Mouse (Mus musculus) thymus, postnatal 0 days (tissue): Measurements from ENCODE around the gene Acnat1. TPM values are rescaled to one million over a fixed set of nuclear protein-coding genes. Genes with fewer than 3 reads are reported as not detected.
"Not testable (repeated sequence)": the region's sequence is repeated elsewhere in the genome, so short reads cannot be mapped to it uniquely, and the experiment has no call there.

Experiments
- DNase-seq: peaks from one replicate; pipeline ENCODE4 v3.0.0-alpha.2; 2015; ENCODE audit warnings: low spot score
- polyA plus RNA-seq: library from polyadenylated mRNA; unstranded; fragments of >200 nt; fragmentation: Nextera tagmentation; extraction: Ambion mirVana; gene quantifications from 2 replicates; pipeline ENCODE4 v1.2.1, GENCODE M21; 2015

The Acnat1 gene
- 0.31 and 0.37 TPM in 2 replicates for polyA plus RNA-seq

- DNase-seq, result no peak
Measured at GRCm38 (mm10) chr4:49473435-49474100, at the start of gene Acnat1. Gene Acnat1 (minus strand): TSS chr4:49473912.

DNA sequence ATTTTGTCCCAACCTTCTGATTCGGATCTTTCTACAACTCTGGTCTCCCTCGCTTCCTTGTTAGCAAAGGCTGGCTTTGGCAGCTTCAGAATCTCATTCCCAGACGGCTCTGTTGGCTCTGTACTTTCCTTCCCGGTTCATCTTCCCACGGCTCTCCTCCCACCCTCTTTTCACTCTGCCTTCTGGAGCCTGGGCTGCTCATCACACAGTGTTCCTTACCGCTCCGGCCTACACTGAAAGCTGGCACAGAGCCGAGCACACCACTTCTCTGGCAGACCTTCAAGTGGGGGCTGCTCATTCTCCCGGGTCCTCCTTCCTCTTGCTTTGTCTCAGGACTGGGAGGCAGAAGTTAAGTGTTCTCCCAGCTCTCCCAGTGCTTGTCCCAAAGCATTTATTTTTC lies 48.9 kb upstream of the Acnat1 start:
- DNase-seq, result no peak

GRCm38 (mm10) chr4:49521346-49521745 lies 47.6 kb upstream of the Acnat1 start:
- no peak for DNase-seq

DNA sequence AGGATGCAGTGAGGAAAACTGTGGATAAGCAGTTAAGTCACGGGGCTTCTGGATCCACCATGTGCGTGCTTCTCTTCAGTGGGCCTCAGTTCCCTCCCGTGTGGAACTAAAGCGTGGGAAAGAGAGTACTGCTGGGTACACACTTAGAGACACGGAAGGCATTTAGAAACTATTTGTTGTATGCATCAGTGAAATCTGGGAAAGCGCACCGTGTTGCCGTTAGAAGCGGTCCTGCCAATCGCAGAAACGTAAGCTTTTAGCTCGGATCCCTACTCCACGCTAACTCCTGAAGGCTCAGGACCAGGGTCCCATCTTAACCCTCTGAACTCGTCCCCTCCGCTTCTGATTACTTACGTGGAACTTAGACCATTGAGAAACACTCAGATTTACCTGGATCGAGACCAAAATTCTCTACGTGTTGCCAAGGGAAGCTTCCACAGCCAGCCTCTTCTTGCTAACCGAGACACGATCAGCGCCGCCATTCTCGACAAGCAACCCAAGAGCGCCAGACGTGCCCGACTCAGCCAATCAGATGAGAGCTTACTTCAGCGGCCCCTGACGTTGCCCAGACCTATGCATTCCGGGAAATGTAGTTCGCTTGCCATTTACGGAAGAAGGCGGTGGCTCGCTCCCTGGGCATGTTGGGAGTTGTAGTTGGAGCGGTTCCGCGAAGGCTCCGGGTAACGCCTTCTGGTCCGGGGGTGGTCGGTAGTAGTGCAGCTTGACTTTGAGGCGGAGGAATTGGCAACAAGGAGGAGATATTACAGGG lies 47.0 kb upstream of the Acnat1 start, which contains the start of the genes Mrpl50 and Zfp189:
Mrpl50 (minus strand) TSS at position 522 of the 769 bp plus-strand sequence.
Zfp189 (plus strand) TSS at position 605 of the 769 bp plus-strand sequence.
- DNase-seq, result peak; percentile 97

- peak; percentile 21 for DNase-seq
Measured at GRCm38 (mm10) chr4:49519476-49519875, 45.8 kb upstream of the Acnat1 start.

DNA sequence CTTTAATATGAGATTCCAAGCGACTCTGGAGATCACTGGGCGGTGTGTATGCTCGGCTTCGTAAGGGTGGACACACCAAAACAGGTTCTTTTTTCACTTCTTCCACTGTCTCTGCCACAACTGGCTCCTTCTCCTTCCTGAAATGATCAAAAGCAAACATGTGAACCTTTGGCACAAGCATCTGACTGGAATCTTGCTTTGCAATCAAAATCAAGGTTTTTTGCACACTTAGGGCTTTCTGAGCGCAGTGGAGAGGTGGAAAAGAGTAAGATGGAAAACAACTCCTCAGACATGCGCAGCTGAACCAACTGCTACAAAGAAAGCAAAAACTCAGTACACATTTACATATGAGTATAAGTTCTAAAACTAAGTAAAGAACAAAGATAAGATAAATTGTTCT lies 40.7 kb upstream of the Acnat1 start:
- DNase-seq, result no peak

DNA sequence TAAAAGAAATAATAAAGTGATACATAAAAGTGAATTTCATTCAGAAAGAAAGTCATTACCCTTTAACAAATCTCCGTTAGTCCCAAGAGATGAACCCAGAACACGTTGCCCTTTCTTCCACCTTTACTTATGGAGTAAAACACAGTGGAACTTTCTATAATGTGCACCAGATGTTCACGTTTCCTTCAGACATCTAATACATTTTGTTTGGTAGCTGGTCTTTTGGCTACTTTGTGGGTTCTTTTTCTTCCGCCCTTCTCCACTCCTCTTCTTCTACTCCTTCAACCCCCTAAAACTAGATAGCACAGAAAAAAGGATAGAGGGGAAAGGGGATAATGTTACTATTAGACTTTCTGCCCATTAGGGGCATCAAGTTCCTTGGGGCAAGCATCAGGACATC lies 38.9 kb upstream of the Acnat1 start:
- DNase-seq, result no peak

DNA sequence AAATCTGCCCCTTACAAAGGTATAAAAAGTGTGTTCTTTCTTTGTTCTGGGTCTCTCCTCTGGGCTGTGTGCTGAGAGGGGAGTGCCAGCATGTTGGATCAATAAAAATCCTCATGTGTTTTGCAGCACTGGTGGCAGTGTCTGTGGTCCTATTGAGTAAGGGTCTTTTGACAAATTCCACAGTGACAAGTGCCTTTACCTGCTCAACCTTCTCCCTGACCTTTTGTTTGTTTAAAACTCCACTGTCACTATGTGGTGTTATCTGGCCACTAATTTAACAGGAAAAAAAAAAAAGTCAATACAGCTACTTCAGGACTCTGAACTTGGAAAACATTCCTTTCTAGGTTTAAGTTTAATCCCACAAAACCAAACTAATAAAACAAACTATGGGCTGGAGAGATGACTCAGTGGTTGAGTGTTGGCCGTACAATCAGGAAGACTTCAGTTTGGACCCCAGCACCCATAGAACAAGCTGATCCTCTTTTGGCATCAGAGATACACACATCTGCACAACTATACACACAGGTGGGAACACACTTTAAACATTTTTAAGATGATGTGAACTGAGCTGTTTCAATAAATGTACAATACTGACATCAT lies 36.6 kb upstream of the Acnat1 start:
- DNase-seq, result not testable (repeated sequence)

- no peak for DNase-seq
Measured at GRCm38 (mm10) chr4:49509183-49509582, 35.5 kb upstream of the Acnat1 start.

GRCm38 (mm10) chr4:49506386-49506785 lies 32.7 kb upstream of the Acnat1 start, which contains the start of gene Baat:
Gene Baat (minus strand): TSS chr4:49506557.
- DNase-seq, result no peak

- no peak for DNase-seq
Measured at GRCm38 (mm10) chr4:49503563-49503962, 29.9 kb upstream of the Acnat1 start.

- DNase-seq, result not testable (repeated sequence)
Measured at GRCm38 (mm10) chr4:49485934-49486650, 12.4 kb upstream of the Acnat1 start.

- no peak for DNase-seq
Measured at GRCm38 (mm10) chr4:49485442-49485841, 11.7 kb upstream of the Acnat1 start.

DNA sequence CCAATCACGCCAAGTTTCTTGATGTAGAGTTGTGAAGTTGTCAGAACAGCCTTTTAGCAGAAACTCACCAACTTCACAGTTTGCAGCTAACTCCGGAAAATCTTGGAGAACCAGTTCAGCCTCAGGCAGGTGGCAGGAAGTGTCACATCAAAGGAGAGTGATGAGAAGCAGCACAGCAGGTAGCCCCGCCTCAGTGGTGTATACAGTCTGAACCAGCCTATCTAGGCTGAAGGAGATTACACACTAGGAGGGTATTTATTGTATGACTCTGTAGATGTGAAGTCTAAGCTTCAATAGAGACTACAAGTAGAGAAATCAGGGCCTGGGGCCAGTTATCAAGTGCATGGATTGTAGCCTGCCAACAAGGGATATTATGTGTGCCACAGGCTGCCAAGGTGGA lies 7.2 kb upstream of the Acnat1 start:
- peak; percentile 64 for DNase-seq

DNA sequence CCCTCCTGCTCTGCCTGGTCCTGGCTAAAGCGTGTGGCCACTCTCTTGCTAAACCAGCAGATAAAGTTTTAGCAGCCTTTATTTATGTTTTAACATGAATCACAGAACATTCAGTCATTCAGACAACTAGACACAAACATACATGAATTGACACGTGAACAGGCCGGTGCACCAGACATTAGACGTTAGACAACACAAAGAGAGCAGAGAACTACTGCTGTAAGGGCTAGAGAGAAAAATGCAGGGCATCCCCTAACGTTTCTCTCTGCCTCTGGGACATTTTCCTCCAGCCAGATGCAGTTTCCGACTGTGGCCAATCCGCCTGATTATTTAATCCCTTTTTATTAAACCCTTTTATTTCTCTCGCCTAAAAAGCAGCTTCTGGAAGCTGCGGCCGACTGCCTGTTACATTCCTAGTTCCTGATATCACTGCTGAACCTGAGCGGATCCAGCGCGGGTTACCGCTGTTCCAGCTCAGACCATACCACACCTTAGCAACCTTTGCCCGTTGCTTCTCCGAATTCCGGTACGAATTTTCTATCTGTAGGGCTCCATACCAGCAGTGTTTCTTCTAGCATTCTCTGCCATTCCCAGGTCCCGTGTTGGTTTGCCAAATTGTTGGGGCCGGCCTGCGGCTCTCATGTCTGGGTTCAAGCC lies 6.5 kb upstream of the Acnat1 start:
- no peak for DNase-seq

GRCm38 (mm10) chr4:49479035-49479434 lies 5.3 kb upstream of the Acnat1 start:
- not testable (repeated sequence) for DNase-seq

DNA sequence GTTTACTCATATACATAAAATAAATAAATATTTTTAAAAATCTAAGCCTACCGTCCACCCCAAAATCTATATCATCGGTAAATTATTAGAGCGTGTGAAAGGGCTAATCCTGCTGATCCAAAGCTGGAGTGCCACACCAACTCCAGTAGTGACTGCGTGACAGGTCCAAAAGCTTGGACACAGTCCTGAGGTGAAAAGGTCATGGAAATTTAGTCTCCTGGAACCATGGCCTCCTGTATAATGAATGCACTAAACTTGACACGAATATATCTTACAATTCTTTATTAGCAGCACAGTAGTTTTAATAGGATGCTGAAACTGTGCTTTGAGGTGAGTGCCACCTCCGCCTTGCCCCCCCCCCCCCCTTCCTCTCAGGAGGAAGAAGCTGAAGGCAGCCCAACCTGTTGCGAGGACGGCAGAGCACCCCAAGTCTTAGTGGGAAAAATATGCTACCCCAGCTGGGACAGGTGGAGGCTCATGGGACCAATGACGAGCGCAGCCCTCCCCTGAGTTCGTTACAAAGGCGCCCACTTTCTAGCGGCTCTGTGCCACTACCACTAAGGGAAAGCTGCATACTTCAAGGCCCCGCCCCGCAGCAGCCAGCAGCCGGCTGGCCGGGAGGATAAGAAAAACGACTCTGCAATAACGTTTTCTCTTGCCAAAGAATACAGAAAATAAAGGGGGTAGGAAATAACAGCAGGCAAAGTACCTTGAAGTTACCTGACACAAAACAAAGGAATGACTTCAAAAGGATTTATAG lies 4.6 kb upstream of the Acnat1 start:
- DNase-seq, result peak; percentile 55

DNA sequence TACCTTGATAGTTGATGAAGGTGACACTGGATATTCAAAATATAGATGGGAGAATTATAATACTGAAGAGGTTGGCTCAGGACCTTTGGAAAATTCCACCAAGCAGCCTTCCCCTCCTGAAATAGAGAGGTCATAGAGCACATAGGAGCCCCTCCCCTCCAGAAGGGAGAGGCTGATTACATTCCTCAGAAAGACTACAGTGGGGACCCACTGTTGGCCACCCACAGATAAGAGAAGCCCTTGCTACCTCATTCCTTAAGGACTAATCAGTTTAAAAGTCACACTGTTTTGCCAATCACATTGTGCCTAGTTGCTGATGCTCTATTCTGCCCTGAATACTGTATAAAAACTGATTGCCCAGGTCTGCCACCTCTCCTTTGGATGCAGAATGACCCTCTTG lies 871 bp upstream of the Acnat1 start:
- no peak for DNase-seq

GRCm38 (mm10) chr4:49469435-49470151 lies 4.1 kb downstream of the Acnat1 start:
- DNase-seq, result no peak
